Mouse (Mus musculus) liver (tissue): Measurements from ENCODE around the gene Arhgef28.
A peak's percentile ranks its signal among the peaks of the same experiment; 100 is the strongest.

Source experiments
- DNase-seq: peaks from one replicate; pipeline ENCODE4 v3.0.0-alpha.2; 2020; ENCODE audit warnings: mixed read lengths

The Arhgef28 gene

GRCm38 (mm10) chr13:97893031-97893825 lies 313.0 kb downstream of the Arhgef28 start:
- DNase-seq: no peak

GRCm38 (mm10) chr13:97892089-97892884 lies 314.0 kb downstream of the Arhgef28 start:
- DNase-seq: no peak

GRCm38 (mm10) chr13:97888046-97888445 lies 318.2 kb downstream of the Arhgef28 start:
- no peak for DNase-seq

DNA sequence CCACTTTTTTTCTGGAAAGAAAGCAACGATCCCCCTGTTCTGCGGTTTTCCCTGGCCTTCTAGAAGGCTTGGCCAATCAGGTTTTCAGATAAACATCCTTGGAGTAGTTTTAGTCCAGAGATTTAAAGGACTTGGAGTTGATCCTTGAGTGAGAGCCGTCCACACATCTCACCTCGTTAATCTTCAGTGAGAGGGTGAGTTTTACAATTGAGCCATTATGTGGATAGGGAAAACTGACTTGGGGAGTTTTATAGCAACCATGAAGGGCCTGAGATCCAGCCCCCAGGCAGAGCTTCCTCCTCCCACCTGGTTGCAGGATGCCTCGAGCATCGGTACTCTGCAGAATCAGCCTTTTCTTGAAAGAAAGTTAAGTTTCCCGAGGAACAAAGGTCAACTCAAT lies 318.7 kb downstream of the Arhgef28 start:
- no peak for DNase-seq

DNA sequence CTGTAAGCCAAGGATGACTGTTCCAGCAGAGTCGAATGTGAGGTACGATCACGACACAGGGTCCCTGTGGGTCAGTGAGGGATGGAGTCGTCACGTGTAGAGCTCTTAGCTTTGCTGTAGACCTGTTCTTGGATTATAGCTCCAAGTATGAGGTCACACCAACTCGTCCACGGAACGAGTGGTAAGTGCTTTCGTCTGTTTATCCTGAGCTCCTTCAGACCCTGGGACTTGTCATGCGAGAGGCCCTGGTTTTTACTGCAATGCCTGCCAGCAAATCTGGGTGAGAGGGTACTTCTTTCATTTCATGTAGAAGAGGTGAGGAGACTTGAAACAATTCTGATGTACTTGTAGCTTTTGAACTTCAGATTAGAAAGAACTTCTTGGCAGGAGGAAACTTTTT lies 322.6 kb downstream of the Arhgef28 start:
- no peak for DNase-seq

- no peak for DNase-seq
Measured at GRCm38 (mm10) chr13:97876450-97876849, 329.8 kb downstream of the Arhgef28 start.

GRCm38 (mm10) chr13:97876031-97876430 lies 330.2 kb downstream of the Arhgef28 start:
- DNase-seq: no peak

DNA sequence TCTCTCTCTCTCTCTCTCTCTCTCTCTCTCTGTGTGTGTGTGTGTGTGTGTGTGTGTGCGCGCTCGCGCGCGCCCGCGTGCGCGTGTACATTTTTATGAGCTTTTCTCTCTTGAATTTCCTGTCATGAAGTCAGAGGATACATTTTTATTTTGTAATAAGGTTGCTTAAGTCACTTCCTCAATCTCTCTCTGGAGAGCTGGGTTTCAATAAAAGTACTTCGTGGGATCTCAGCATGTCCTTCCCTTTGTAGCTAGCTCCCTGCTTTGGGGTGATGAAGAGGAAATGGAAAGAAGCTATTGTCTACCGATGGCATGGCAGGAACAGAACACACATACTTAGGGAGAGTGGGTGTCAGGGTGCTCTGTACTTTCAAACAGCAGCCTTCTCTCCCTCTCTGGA lies 336.8 kb downstream of the Arhgef28 start:
- DNase-seq: no peak

- no peak for DNase-seq
Measured at GRCm38 (mm10) chr13:97867322-97867962, 338.8 kb downstream of the Arhgef28 start.

DNA sequence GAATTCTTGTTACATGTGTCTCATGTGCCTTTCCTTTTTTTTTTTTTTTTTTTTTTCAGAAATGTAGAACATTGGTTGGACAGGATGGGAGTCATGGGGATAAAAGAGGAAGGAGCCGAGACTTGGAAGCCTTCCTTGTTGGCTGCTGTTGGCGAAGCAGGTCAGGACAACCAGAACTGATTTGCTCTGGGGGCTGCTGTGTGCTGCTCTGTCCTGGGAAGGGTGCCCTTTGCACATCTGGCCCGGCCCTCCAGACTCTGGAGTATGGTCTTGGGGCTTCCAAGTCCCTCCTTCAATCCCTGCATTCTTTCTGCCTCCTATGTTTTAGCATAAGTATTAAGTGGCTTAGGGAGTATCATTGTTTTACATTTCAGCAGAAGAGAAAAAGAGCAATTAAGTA lies 347.2 kb downstream of the Arhgef28 start:
- DNase-seq: no peak

DNA sequence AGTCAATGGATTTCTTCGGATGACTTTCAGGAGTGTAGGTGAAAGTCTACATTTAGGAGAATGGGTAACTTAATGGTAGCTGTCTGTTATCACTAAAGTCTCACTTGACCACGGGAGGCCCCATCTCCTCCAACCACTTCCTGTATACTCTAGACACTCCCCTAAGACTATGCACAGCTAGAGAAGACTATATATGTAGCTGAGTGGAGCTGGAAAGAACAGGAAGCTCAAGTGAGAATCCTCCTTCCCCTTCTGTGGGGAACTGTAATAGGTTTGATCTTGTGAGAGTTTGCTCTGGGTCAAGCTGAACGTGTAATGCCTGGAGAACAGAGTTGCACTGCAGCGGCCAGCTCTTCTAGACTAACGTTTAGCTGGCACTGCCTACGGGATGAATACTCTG lies 348.4 kb downstream of the Arhgef28 start:
- peak; percentile 17 for DNase-seq

GRCm38 (mm10) chr13:97853356-97853968 lies 352.8 kb downstream of the Arhgef28 start:
- no peak for DNase-seq
